Mouse (Mus musculus) embryonic facial prominence, embryonic 11.5 days (tissue): ENCODE measurements around the gene Gan. TPM values are rescaled to one million over a fixed set of nuclear protein-coding genes. Genes with fewer than 3 reads are reported as not detected.

Experiments
- ATAC-seq: fragments of 200-750 bp; cut with Nextera tagmentation; replicated peaks from 2 replicates; pipeline ENCODE4 v1.8.0; 2017; ENCODE audit warnings: low read depth; ENCODE audit not compliant: insufficient number of reproducible peaks, low FRiP score, low TSS enrichment
- DNase-seq: peaks from one replicate; pipeline ENCODE4 v3.0.0-alpha.2; 2015; ENCODE audit warnings: low spot score
- H3K27ac ChIP-seq: fragments of 300-500 bp; sonication (generic); replicated peaks from 2 replicates; pipeline ENCODE4 v1.5.1; 2014; ENCODE audit warnings: mild to moderate bottlenecking, low read depth, low read length, control low read depth
- H3K27me3 ChIP-seq: fragments of 300-500 bp; sonication (generic); 2 replicates; pipeline ENCODE4 v1.6.1; 2014; ENCODE audit warnings: mild to moderate bottlenecking, low read length, moderate library complexity, mixed read lengths; ENCODE audit not compliant: control insufficient read depth, insufficient read depth
- H3K36me3 ChIP-seq: fragments of 300-500 bp; sonication (generic); replicated peaks from 2 replicates; pipeline ENCODE4 v1.6.1; 2014; ENCODE audit warnings: low read depth, mild to moderate bottlenecking, low read length, moderate library complexity, mixed read lengths; ENCODE audit not compliant: control insufficient read depth, insufficient read depth
- H3K4me1 ChIP-seq: fragments of 300-500 bp; sonication (generic); 2 replicates; pipeline ENCODE4 v1.6.1; 2014; ENCODE audit warnings: low read length, mixed read lengths; ENCODE audit not compliant: control insufficient read depth, insufficient read depth
- H3K4me2 ChIP-seq: fragments of 300-500 bp; sonication (generic); 2 replicates; pipeline ENCODE4 v1.6.1; 2014; ENCODE audit warnings: low read depth, mild to moderate bottlenecking, control low read depth, low read length, moderate library complexity
- H3K4me3 ChIP-seq: fragments of 300-500 bp; sonication (generic); 2 replicates; pipeline ENCODE4 v1.5.1; 2014; ENCODE audit warnings: low read depth, low read length, control low read depth
- H3K9ac ChIP-seq: fragments of 300-500 bp; sonication (generic); replicated peaks from 2 replicates; pipeline ENCODE4 v1.6.1; 2014; ENCODE audit warnings: mild to moderate bottlenecking, control low read depth, low read length
- H3K9me3 ChIP-seq: fragments of 300-500 bp; sonication (generic); replicated peaks from 2 replicates; pipeline ENCODE4 v1.6.1; 2016; ENCODE audit warnings: mild to moderate bottlenecking, low read length, inconsistent platforms, mixed read lengths; ENCODE audit not compliant: control insufficient read depth
- WGBS: fragments of 180-500 bp; shearing (Covaris S2); extraction: QIAGEN DNeasy Blood & Tissue Kit; methylation state at CpG from one replicate; pipeline ENCODE4 v1.1.7; 2014; 5-methylcytosine and 5-hydroxymethylcytosine counted together
- polyA plus RNA-seq: library from polyadenylated mRNA; unstranded; fragments of >200 nt; fragmentation: Nextera tagmentation; extraction: Ambion mirVana; gene quantifications from 2 replicates; pipeline ENCODE4 v1.2.1, GENCODE M21; 2014

Gene Gan
- 1.9 and 2.5 TPM in 2 replicates for polyA plus RNA-seq

- peak; percentile 44 for DNase-seq
- ATAC-seq: peak; percentile 69
These were observed at the start of gene Gan for GRCm38 (mm10) chr8:117158135-117158761. TSS of gene Gan (plus strand) at chr8:117158135.

GRCm38 (mm10) chr8:117109018-117109711, 48.8 kb upstream of the Gan start:
- no peak overlapping the region for H3K4me3 ChIP-seq
- H3K9ac ChIP-seq: no peak overlapping the region
- no peaks in the 10 kb centered on the region for H3K4me1 ChIP-seq
- H3K36me3 ChIP-seq: no peaks in the 10 kb centered on the region
- ATAC-seq: no peak
- H3K27ac ChIP-seq: no peak overlapping the region
- DNase-seq: no peak
- H3K4me2 ChIP-seq: no peak overlapping the region
- H3K27me3 ChIP-seq: no peaks in the 10 kb centered on the region
- 90% methylated on average over 19 of the region's 19 CpGs for WGBS
- no peaks in the 10 kb centered on the region for H3K9me3 ChIP-seq

More at GRCm38 (mm10) chr8:117158135-117158761, at the start of gene Gan:
- H3K36me3 ChIP-seq: no peaks in the 10 kb centered on the region
- H3K27me3 ChIP-seq: no peaks in the 10 kb centered on the region
- WGBS: under 1% methylated on average over 64 of the region's 65 CpGs
- peak within 1 kb of the TSS; percentile 62 for H3K27ac ChIP-seq
- no peaks in the 10 kb centered on the region for H3K9me3 ChIP-seq
- peak within 1 kb of the TSS; percentile 89 for H3K4me2 ChIP-seq
- H3K9ac ChIP-seq: peak within 1 kb of the TSS; percentile 92
- peak within 1 kb of the TSS; percentile 91 for H3K4me3 ChIP-seq
- no peaks in the 10 kb centered on the region for H3K4me1 ChIP-seq

GRCm38 (mm10) chr8:117109801-117110390, 48.0 kb upstream of the Gan start:
- no peak for ATAC-seq
- 47% methylated on average over 16 of the region's 16 CpGs for WGBS
- Histone ChIP-seq H3K36me3 (no peaks in the 10 kb centered on the region), H3K4me2 (no peak overlapping the region), H3K9ac (no peak overlapping the region), H3K27ac (no peak overlapping the region), H3K4me3 (no peak overlapping the region), H3K27me3 (no peaks in the 10 kb centered on the region), H3K4me1 (no peaks in the 10 kb centered on the region), H3K9me3 (no peaks in the 10 kb centered on the region)
- DNase-seq: peak; percentile 39

GRCm38 (mm10) chr8:117111641-117112040, 46.3 kb upstream of the Gan start:
- DNase-seq (no peak), ATAC-seq (no peak)
- no peak overlapping the region for H3K9ac ChIP-seq
- no peaks in the 10 kb centered on the region for H3K36me3 ChIP-seq
- H3K4me2 ChIP-seq: no peak overlapping the region
- H3K4me3 ChIP-seq: no peak overlapping the region
- no peak overlapping the region for H3K27ac ChIP-seq
- 90% methylated on average over 3 of the region's 3 CpGs for WGBS
- H3K9me3 ChIP-seq: no peaks in the 10 kb centered on the region
- peaks cover 3% of the 10 kb centered on the region; the same call in 1 of the 2 replicates for H3K4me1 ChIP-seq
- H3K27me3 ChIP-seq: no peaks in the 10 kb centered on the region

- Histone ChIP-seq H3K27ac (no peak overlapping the region), H3K27me3 (no peaks in the 10 kb centered on the region), H3K4me2 (no peak overlapping the region), H3K9me3 (no peaks in the 10 kb centered on the region), H3K4me1 (peaks cover 3% of the 10 kb centered on the region; the same call in 1 of the 2 replicates), H3K36me3 (no peaks in the 10 kb centered on the region), H3K4me3 (no peak overlapping the region), H3K9ac (no peak overlapping the region)
- no peak for DNase-seq
- WGBS: 75% methylated on average over 8 of the region's 8 CpGs
- ATAC-seq: no peak
These were observed 45.7 kb upstream of the Gan start for GRCm38 (mm10) chr8:117112261-117112660.

- Histone ChIP-seq H3K9ac (no peak overlapping the region), H3K36me3 (no peaks in the 10 kb centered on the region), H3K4me1 (peaks cover 3% of the 10 kb centered on the region; the same call in 1 of the 2 replicates), H3K27ac (no peak overlapping the region), H3K9me3 (no peaks in the 10 kb centered on the region), H3K27me3 (no peaks in the 10 kb centered on the region), H3K4me3 (no peak overlapping the region), H3K4me2 (no peak overlapping the region)
- DNase-seq (no peak), ATAC-seq (no peak)
- 33% methylated on average over 6 of the region's 6 CpGs for WGBS
These were observed 42.8 kb upstream of the Gan start for GRCm38 (mm10) chr8:117115094-117115493.

GRCm38 (mm10) chr8:117115676-117116446, 42.1 kb upstream of the Gan start:
- Histone ChIP-seq H3K27me3 (no peaks in the 10 kb centered on the region), H3K27ac (no peak overlapping the region), H3K4me1 (peaks cover 3% of the 10 kb centered on the region; the same call in 1 of the 2 replicates), H3K4me2 (peak overlapping the region; percentile 10; the same call in 1 of the 2 replicates), H3K4me3 (no peak overlapping the region), H3K9me3 (no peaks in the 10 kb centered on the region), H3K36me3 (no peaks in the 10 kb centered on the region), H3K9ac (no peak overlapping the region)
- DNase-seq (no peak), ATAC-seq (no peak)
- WGBS: 10% methylated on average over 13 of the region's 13 CpGs
